Mouse (Mus musculus): ENCODE measurements at regions not wholly inside any gene's neighbourhood (a gene's known extent, or its start where the extent isn't known, plus 50 kb on each side); places are given as distances from the start of the nearest gene placed in this dataset.

- no peak for DNase-seq (ENCODE audit: low read depth)
These were observed 212.6 kb downstream of the Pik3r1 start for GRCm38 (mm10) chr13:101555371-101555874.

DNA sequence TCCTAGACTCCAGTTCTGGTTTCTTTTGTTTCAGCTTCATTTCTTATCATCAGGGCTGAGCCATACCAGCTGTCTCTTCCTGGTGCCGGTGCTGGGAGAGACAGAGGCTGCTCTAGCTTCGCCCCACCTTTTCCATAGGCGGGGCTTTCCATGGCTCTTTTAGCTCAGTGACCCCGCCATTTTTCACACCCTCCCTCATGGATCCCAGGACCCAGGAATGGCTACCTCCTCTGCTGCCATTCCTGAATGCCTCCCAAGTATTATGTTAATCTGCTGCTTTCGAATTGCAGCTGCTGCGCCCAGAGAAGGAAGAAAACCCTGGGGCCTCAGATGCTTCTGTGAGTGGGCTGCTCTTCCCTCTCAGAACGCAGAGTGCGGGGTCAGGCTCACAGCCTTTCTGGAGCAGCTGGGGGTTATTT, 214.9 kb downstream of the Pik3r1 start:
- no peak for DNase-seq (ENCODE audit: low read depth)

- DNase-seq (ENCODE audit: low read depth): no peak
These were observed 215.6 kb downstream of the Pik3r1 start for GRCm38 (mm10) chr13:101552451-101552850.

DNA sequence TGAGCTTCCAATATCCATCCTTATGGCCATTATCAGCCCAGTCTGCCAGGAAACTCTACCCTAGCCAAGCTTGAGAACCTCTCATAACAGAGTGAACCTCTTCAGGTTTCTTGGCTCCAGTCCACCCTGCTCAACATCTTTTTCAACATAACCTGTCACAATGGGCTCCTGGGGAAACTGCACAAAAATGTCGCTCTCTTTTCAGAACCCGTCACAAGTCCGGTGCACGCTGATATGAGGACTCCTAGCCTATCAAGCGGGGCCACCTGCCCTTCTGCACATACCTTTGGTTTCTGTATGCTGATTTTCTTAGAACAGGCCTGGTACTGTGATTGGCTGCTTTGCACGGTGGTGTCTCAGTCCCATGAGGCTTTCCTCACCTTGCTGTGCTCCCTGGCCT, 216.9 kb downstream of the Pik3r1 start:
- no peak for DNase-seq (ENCODE audit: low read depth)

DNA sequence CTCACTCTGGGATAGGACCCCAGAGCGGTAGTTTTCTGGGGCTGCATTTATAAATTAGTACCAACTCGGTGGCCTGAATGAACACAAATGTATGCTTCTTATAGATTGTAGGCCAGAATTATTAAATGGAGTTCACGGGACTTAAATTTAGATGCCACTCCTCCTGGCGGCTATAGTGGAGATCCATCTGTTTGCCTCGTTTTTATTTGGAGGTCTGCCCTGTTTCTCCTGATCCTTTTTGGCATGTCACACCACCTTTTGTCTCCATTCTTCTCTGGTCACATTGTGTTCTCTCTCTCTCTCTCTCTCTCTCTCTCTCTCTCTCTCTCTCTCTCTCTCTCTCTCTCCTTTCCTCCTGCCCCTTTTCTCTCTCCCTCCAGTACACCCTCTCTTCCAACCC, 217.5 kb downstream of the Pik3r1 start:
- DNase-seq (ENCODE audit: low read depth): no peak

GRCm38 (mm10) chr13:101547887-101548286, 220.1 kb downstream of the Pik3r1 start:
- DNase-seq (ENCODE audit: low read depth): peak; percentile 48

GRCm38 (mm10) chr13:101547365-101547764, 220.7 kb downstream of the Pik3r1 start:
- no peak for DNase-seq (ENCODE audit: low read depth)

- no peak for DNase-seq (ENCODE audit: low read depth)
These were observed 222.5 kb downstream of the Pik3r1 start for GRCm38 (mm10) chr13:101545344-101546181.

DNA sequence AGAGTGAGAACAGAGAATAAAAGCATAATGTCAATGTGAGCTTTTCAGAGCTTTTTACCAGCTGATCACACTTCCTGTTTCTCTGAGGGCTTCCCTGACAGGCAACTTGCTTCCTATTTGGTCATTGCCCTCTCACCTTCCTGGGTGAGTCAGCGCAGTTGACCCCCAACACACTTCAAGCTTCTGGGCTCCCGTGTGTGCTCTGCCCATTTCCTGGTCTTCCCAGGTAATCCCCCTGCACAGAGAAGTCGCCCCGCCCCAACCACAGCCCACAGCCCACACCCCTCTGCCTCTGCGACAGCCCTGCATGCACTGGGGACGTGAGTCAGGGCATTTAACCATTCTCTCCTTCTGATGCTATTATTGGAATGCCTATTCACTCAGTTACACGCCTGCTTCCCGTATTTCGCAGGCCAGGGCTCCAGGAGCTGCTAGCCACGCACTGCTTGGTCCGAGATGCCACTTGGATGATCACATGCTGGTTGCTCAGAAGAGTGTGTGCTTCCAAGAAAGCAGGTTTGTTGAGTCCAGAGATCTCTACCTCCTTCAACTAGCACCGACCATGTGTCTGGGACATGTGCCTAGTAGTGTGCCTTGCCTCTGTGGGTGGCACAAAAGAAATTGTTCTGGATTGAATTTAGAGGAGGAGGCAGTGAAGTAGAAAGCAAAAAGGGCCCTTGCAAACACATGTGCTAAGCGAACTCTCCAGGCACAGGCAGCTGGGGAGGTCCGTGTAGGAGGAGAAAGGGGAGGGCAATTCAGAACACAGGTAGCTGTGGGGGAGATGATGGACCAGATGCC, 227.4 kb downstream of the Pik3r1 start:
- DNase-seq (ENCODE audit: low read depth): peak; percentile 69

DNA sequence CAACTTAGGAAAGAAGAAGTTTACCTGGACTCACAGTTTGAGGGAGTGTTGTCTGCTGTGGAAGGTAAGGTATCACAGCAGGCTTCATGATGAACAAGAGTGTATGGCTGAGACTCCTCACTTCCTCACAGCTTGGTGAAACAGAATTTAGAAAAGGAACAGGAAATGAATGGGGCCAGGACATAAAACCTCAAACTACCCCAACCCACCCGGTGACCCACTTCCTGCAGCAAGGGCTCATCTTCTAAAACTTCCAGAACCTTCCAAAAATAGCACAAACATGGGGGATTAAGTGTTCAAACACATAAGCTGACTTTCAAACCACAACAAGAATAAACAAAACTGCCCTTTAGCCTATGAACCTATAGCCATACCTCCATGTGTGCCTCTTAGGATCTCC, 229.9 kb downstream of the Pik3r1 start:
- DNase-seq (ENCODE audit: low read depth): peak; percentile 61

DNA sequence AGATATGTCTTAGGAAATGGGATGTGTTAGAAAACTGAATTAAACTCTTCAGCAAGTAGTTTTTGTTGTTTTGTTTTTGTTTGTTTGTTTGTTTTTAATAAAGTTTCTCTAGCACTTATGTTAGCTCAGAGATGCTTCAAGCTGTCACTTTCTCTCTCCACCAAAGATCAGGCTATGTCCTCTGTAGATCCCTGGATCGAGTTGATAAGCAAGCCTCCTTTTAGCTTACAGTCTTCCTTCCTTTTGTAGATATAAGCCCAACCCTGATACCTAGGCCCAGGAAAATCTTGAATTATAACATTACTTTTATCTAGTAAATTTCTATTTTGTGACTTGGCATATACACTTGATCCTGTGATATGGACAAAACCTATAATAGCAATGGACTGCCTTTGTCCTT, 232.0 kb downstream of the Pik3r1 start:
- DNase-seq (ENCODE audit: low read depth): no peak

- DNase-seq (ENCODE audit: low read depth): no peak
These were observed 232.6 kb downstream of the Pik3r1 start for GRCm38 (mm10) chr13:101535331-101535866.

- no peak for DNase-seq (ENCODE audit: low read depth)
These were observed 233.5 kb downstream of the Pik3r1 start for GRCm38 (mm10) chr13:101534490-101534889.

DNA sequence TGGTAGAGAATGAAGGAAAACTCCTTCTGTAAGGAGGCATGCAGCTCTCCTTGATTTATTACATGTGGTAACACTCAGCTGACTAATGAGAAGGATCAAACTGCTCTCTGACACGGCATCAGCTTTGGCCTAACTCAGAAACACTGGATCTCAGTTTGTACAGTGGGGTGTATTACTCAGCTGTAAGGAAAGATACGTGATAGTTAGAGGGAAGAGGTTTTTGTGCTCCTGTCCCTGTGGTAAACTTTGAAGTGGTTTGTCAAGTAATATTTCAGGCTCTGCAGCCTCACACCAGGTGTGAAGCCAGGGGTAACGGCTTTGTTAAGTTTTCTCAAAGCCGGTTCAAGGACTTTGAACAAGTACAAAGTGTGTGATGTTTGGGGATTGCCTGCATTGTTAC, 235.1 kb downstream of the Pik3r1 start:
- DNase-seq (ENCODE audit: low read depth): peak; percentile 71

DNA sequence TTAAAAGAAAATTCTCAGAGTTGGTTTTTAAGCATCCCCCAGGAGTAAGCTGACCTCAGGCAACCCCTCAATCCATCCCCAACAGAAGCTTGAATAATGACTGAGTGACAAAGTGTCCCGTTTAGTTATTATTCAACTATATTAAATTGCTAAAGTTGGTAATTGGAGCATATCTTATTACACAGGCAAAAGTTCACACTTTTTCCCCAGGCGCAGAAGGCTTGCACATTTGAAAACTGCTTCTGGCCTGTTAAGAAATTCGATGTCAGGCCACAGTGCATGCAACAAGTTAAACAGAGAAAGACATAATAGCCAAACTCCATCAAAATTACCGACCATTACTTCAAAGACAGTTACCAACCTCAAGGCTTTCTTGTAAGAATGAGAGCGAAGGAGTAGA, 240.3 kb downstream of the Pik3r1 start:
- no peak for DNase-seq (ENCODE audit: low read depth)

GRCm38 (mm10) chr13:101524781-101525180, 243.2 kb downstream of the Pik3r1 start:
- DNase-seq (ENCODE audit: low read depth): no peak

GRCm38 (mm10) chr13:101524223-101524622, 243.8 kb downstream of the Pik3r1 start:
- DNase-seq (ENCODE audit: low read depth): no peak

GRCm38 (mm10) chr13:101523492-101523891, 244.5 kb downstream of the Pik3r1 start:
- DNase-seq (ENCODE audit: low read depth): no peak

DNA sequence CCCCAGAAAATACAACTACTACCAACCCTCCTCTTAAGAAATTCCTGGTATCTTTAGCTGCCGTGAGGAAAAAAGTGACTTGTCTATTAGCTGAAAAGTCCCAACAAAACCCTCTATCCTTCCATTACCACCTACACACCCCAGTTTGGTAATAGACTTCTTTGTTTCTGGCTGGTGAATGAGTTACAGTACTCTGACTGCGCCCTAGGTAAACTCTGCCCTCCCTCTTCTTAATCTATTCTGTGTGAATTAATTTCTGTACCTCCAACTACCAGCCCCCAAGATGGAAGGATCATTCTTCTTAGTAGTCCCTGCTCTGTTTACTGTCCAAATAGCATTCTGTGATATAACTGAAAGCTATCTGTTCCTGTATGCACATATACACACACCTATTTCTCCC, 245.4 kb downstream of the Pik3r1 start:
- no peak for DNase-seq (ENCODE audit: low read depth)

- no peak for DNase-seq (ENCODE audit: low read depth)
These were observed 254.7 kb downstream of the Pik3r1 start for GRCm38 (mm10) chr13:101513354-101513753.

DNA sequence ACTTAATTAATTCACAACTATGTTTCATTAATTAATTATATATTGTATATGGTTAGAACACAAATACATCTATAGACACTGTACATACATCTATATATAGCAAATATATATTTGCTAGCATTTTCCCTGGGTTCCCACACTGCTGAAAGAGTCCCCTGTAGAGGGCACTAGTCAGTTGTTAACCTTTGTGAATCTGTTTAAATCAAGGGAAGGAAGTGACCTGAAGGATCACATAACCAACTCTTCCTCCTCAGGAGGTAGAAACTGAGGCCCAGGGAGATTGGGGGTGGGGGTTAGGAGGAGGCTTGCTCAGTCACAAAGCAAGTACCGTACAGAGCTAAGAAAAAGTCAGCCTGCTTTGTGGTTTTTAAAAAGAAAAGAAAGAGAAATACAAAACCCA, 258.1 kb downstream of the Pik3r1 start:
- DNase-seq (ENCODE audit: low read depth): peak; percentile 79

DNA sequence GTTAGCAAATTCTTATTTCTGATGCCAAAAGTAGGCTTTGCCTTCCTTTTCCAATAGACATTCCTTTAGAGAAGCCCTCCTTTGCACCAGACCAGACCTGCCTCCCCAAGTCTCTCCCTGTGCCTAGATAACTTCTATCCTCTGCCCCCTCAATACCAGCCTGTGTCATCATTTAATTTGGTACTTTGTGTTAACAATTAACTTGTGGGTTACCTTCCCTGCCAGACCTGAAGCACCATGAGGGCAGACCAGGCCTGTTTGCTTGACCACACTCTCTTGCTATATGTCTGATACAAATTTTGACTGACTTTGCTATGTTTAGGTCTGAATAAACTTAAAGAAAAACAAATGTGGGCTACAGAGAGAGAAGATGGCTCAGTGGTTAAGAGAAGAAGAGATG, 259.7 kb downstream of the Pik3r1 start:
- DNase-seq (ENCODE audit: low read depth): no peak

DNA sequence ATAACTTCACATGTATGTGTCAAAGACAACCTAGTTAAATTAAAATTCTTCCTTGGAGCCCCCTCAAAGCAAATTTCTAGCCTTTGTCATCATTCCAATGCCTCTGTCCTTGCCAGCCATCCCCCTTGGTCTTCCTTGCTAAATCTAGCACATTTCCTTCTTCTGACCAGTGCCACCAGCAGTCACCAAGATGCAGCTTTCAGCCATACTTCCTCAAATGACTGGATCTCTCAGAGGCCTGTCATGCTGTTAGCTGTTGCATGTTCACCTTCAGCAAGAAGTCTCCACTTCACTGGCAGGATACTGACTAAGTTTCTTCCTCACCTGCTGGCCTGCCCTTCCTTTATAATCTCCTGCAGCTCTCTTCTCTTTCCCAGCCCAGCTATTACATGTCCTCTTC, 261.3 kb downstream of the Pik3r1 start:
- no peak for DNase-seq (ENCODE audit: low read depth)
